Mouse (Mus musculus) kidney, postnatal 0 days (tissue): ENCODE measurements around the gene Zfp867. TPM values are rescaled to one million over a fixed set of nuclear protein-coding genes. Genes with fewer than 3 reads are reported as not detected.

Source experiments
- ATAC-seq: fragments of 200-750 bp; cut with Nextera tagmentation; replicated peaks from 2 replicates; pipeline ENCODE4 v1.8.0; 2017; ENCODE audit warnings: low read depth, moderate number of reproducible peaks, moderate TSS enrichment, moderate library complexity; ENCODE audit not compliant: low FRiP score
- DNase-seq: peaks from one replicate; pipeline ENCODE4 v3.0.0-alpha.2; 2016; ENCODE audit warnings: low spot score
- H3K27ac ChIP-seq: fragments of 300-500 bp; sonication (generic); 2 replicates; pipeline ENCODE4 v1.5.1; 2014; ENCODE audit warnings: mild to moderate bottlenecking
- H3K27me3 ChIP-seq: fragments of 300-500 bp; sonication (generic); 2 replicates; pipeline ENCODE4 v1.6.1; 2014; ENCODE audit warnings: low read length, mixed read lengths; ENCODE audit not compliant: insufficient read depth
- H3K36me3 ChIP-seq: fragments of 300-500 bp; sonication (generic); 2 replicates; pipeline ENCODE4 v1.6.1; 2014; ENCODE audit warnings: low read length, mixed read lengths; ENCODE audit not compliant: insufficient read depth
- H3K4me1 ChIP-seq: fragments of 300-500 bp; sonication (generic); replicated peaks from 2 replicates; pipeline ENCODE4 v1.6.1; 2014; ENCODE audit warnings: antibody characterized with exemption, low read length, mixed read lengths; ENCODE audit not compliant: insufficient read depth
- H3K4me2 ChIP-seq: fragments of 300-500 bp; sonication (generic); 2 replicates; pipeline ENCODE4 v1.6.1; 2014; ENCODE audit warnings: mild to moderate bottlenecking, low read length, moderate library complexity, mixed read lengths
- H3K4me3 ChIP-seq: fragments of 300-500 bp; sonication (generic); replicated peaks from 2 replicates; pipeline ENCODE4 v1.5.1; 2014; ENCODE audit warnings: low read depth, low read length
- H3K9ac ChIP-seq: fragments of 300-500 bp; sonication (generic); 2 replicates; pipeline ENCODE4 v1.6.1; 2014; ENCODE audit warnings: low read depth, low read length
- H3K9me3 ChIP-seq: fragments of 300-500 bp; sonication (generic); replicated peaks from 2 replicates; pipeline ENCODE4 v1.6.1; 2016; ENCODE audit warnings: low read length, inconsistent platforms, mixed read lengths
- CTCF ChIP-seq: IDR thresholded peaks from 2 replicates; pipeline ENCODE4 v1.5.1; 2016; ENCODE audit warnings: antibody characterized with exemption, low read depth, mild to moderate bottlenecking, moderate library complexity
- WGBS: fragments of 180-500 bp; shearing (Covaris S2); extraction: QIAGEN DNeasy Blood & Tissue Kit; methylation state at CpG from one replicate; pipeline ENCODE4 v1.1.7; 2014; 5-methylcytosine and 5-hydroxymethylcytosine counted together
- polyA plus RNA-seq: library from polyadenylated mRNA; unstranded; fragments of >200 nt; fragmentation: Nextera tagmentation; extraction: Ambion mirVana; gene quantifications from 2 replicates; pipeline ENCODE4 v1.2.1, GENCODE M21; 2015

The Zfp867 gene
- polyA plus RNA-seq, 1 experiment from 2014 or later, result 7.5 TPM

DNA sequence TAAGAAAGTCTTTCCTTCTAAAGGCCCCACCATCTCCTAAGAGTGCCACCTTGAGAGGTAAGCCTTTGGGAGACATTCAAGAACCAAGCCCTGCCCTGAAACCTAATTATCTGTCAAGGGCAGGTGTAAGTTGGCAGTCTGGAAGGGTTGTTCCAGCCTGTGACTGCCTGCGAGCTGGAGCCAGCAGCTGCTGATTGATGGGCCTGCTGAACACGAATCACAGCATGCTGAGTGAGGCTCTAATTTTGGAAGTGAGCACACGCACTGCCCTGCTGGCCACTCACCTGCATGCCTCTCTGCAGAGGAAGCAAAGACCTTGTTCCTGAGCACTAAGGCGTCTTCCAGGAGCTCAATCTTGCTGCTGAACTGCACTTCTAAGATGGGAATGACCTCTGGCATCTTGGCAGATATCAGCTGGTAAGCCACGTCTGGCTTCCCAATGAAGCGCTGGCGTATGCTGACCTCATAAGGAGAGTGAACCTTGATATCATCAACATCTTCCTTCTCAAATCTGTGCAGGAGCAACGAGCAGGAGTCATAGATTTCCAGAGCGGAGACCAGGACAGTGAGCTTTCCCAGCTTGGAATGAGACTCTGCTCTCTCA, 44.1 kb downstream of the Zfp867 start:
- TF ChIP-seq CTCF, result no peak

DNA sequence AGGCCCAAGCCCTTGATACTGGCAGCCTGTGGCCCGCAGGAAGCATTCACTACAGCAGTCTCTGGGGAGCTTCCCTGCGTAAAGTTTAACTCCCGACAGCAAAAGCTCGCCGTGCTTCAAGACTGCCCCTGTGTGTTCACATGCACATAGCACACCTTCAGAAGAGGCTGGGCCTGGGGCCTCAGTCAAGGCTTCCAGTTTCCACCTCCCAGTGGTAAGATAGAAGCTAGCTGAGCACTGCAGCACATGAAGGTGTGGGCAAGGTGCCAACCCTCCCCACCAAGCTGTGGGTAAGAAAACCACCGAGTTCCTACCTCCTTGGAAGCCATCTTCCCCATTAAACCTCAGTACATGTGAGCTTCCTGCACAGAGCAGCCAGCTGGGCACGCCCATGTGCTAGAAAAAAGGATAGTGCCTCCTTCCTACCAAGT, 46.6 kb downstream of the Zfp867 start:
- H3K9ac ChIP-seq, result no peak overlapping the region
- WGBS, result 51% methylated on average over 7 of the region's 7 CpGs
- DNase-seq (peak; percentile 67), ATAC-seq (no peak; the same call in 1 of the 2 replicates)
- H3K36me3 ChIP-seq, result peaks cover 28% of the 10 kb centered on the region
- H3K4me1 ChIP-seq, result no peaks in the 10 kb centered on the region
- TF ChIP-seq CTCF, result peak; percentile 68
- H3K4me2 ChIP-seq, result no peak overlapping the region
- no peak overlapping the region for H3K4me3 ChIP-seq
- H3K27me3 ChIP-seq, result no peaks in the 10 kb centered on the region
- H3K9me3 ChIP-seq, result no peaks in the 10 kb centered on the region
- no peak overlapping the region for H3K27ac ChIP-seq

More for the DNA sequence above, 44.1 kb downstream of the Zfp867 start:
- Histone ChIP-seq H3K9me3 (no peaks in the 10 kb centered on the region), H3K4me2 (no peak overlapping the region), H3K27me3 (no peaks in the 10 kb centered on the region), H3K4me3 (no peak overlapping the region), H3K27ac (no peak overlapping the region), H3K9ac (no peak overlapping the region), H3K36me3 (peaks cover 26% of the 10 kb centered on the region), H3K4me1 (no peaks in the 10 kb centered on the region)
- ATAC-seq, result no peak
- DNase-seq, result no peak
- 85% methylated on average over 9 of the region's 9 CpGs for WGBS

DNA sequence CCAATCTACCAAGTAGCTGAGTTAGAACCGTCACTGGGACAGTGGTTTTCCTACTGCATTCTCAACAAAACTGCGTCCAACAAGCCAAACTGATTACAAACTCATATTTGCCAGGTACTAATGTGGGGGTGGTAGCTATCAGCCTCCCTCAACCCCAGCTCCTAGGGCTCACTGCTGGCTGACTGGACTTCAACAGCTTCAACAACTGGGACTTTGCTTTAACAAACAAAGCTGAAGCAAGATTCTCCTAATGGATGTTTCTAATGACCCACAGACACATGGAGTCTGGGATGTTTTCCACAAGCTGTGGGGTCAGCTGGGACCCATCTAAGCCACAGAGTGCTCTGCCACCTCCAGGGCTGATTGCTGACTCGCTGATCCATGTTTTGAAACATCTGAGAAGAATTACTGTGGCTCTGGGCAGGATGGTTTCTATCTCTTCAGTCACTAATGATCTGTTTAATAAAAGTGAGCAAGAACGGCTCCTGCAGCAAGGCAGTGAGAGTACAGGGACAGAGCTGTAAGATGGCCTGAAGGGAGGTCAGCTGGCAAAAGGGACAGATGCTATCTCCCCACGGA, 49.2 kb downstream of the Zfp867 start:
- H3K4me1 ChIP-seq, result no peaks in the 10 kb centered on the region
- no peak overlapping the region for H3K9ac ChIP-seq
- ATAC-seq (no peak), DNase-seq (no peak)
- H3K36me3 ChIP-seq, result peaks cover 31% of the 10 kb centered on the region
- no peak overlapping the region for H3K4me2 ChIP-seq
- no peak for TF ChIP-seq CTCF
- H3K27me3 ChIP-seq, result no peaks in the 10 kb centered on the region
- H3K9me3 ChIP-seq, result no peaks in the 10 kb centered on the region
- WGBS, result 76% methylated on average over 5 of the region's 5 CpGs
- H3K4me3 ChIP-seq, result no peak overlapping the region
- H3K27ac ChIP-seq, result no peak overlapping the region

DNA sequence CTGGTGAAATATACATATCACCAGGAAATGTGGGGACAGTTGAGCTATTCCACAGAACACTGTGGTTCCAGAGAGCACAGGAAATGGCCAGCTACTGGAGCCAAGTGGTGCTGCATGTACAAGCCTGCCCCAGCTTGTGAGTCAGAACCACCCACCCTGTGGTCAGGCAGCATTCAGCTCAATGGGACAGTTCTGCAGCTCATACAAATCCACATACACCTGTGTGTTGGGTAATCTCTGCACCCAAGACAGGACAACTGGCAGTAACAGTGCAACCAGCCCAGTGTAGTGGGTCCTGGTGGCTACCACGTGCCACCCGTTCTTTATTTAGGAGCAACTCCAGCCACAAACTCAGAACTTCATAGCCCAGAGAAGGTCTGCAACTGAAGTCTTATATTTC, 50.3 kb downstream of the Zfp867 start:
- Histone ChIP-seq H3K4me1 (no peaks in the 10 kb centered on the region), H3K4me2 (no peak overlapping the region), H3K27me3 (no peaks in the 10 kb centered on the region), H3K9ac (no peak overlapping the region), H3K4me3 (no peak overlapping the region), H3K27ac (no peak overlapping the region), H3K36me3 (peaks cover 24% of the 10 kb centered on the region; the same call in 1 of the 2 replicates), H3K9me3 (no peaks in the 10 kb centered on the region)
- no peak for TF ChIP-seq CTCF
- WGBS, result 96% methylated on average over 2 of the region's 2 CpGs
- no peak for ATAC-seq
- DNase-seq, result peak; percentile 27

DNA sequence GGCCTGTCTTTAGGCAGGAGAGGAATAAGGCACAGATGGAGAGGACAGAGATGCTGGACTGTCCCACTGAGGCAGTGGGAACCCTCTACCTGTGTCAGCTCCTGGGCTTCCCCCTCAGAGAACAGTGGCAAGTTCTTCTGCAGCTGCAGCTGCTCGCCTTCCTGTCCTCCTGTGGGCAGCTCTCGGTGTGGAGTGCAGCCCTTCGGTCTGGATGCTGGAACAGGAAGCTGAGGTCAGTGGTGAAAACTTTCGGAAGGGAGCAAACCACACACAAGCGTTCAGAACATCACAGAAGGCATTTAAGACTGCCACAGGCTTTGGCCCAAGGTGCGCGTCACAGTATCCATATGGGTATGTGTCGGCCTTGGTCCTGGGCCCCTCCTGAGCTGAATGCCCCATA, 50.8 kb downstream of the Zfp867 start:
- H3K4me2 ChIP-seq, result no peak overlapping the region
- H3K9me3 ChIP-seq, result no peaks in the 10 kb centered on the region
- H3K4me1 ChIP-seq, result no peaks in the 10 kb centered on the region
- no peak for DNase-seq
- no peak overlapping the region for H3K27ac ChIP-seq
- no peak for TF ChIP-seq CTCF
- no peak for ATAC-seq
- WGBS, result 75% methylated on average over 8 of the region's 8 CpGs
- no peak overlapping the region for H3K9ac ChIP-seq
- no peaks in the 10 kb centered on the region for H3K27me3 ChIP-seq
- H3K4me3 ChIP-seq, result no peak overlapping the region
- peaks cover 22% of the 10 kb centered on the region; the same call in 1 of the 2 replicates for H3K36me3 ChIP-seq

DNA sequence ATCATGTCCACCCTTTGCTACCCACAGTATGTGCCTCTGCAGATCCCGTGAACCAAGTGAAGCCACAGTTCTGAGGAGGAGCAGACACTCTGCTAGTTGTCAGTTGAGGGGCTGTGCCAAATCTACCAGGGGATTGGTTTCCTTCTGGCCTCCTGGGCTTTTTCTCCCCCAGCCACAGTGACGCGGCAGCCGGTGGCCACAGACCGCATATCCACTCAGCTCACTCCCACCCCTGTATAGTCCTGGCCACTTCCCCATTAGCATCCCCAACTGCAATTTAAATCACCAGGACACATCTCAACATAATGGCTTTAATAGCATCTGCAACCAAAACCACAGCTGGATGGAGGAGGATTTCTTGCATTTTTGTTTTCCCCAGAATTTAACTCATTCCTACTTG, 53.6 kb downstream of the Zfp867 start:
- H3K9me3 ChIP-seq, result no peaks in the 10 kb centered on the region
- 51% methylated on average over 5 of the region's 5 CpGs for WGBS
- H3K4me3 ChIP-seq, result no peak overlapping the region
- no peak overlapping the region for H3K9ac ChIP-seq
- no peaks in the 10 kb centered on the region for H3K4me1 ChIP-seq
- ATAC-seq (no peak), DNase-seq (peak; percentile 68)
- H3K27me3 ChIP-seq, result no peaks in the 10 kb centered on the region
- peaks cover 14% of the 10 kb centered on the region; the same call in 1 of the 2 replicates for H3K36me3 ChIP-seq
- no peak overlapping the region for H3K27ac ChIP-seq
- TF ChIP-seq CTCF, result no peak
- no peak overlapping the region for H3K4me2 ChIP-seq
